ENCODE assay signal across 13 mouse cellular contexts in the genomic region with DNA sequence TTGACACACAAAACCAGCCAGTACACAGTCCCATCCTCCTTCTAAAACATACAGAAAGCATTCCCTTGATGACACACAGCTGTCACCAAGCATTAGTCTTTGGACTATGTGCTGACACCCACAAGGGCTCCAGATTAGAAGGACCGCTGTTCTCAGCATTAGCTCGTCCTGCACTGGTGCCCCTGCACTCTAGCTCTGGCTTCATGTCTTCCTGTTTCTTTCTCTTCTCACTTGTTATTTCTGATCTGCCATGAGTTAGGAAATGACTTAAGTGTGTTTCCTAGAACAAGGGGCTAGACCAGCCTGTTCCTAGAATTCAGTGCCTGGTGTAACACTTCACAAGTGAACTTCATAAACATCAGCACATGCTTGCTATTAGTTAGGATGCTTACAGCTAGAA. TPM values are rescaled to one million over a fixed set of nuclear protein-coding genes. Genes with fewer than 3 reads are reported as not detected.
A peak's percentile ranks its signal among the peaks of the same experiment; 100 is the strongest.
DNase-seq lines count a peak whose midpoint lies in the region; ATAC-seq and TF ChIP-seq lines count a peak whose summit lies in the region.
"Had no signal": no experiment of that assay in that cellular context is flagged by ENCODE, and none has a peak within 500 bp of the region (broad histone marks: within the 10 kb centered on the region; RNA-seq: fewer than 3 reads in every experiment).

No protein-coding gene starts in this region.

- H3K9ac ChIP-seq in heart, embryonic 15.5 days: no peak overlapping the region
- no peak overlapping the region for H3K9ac ChIP-seq in liver, embryonic 16.5 days (ENCODE audit: low read depth, low read length)
- H3K9ac ChIP-seq in liver, embryonic 11.5 days (ENCODE audit: low read depth, low read length): no peak overlapping the region
- no peak overlapping the region for H3K9ac ChIP-seq in hindbrain, embryonic 16.5 days (ENCODE audit: low read depth, low read length)
- H3K9ac ChIP-seq: intestine, embryonic 15.5 days; limb, embryonic 13.5 days had no signal

- peak; percentile 61; the same call in 1 of the 2 replicates for ATAC-seq in heart, embryonic 15.5 days (replicated peaks; ENCODE audit: insufficient number of reproducible peaks, insufficient read depth, low FRiP score, low read depth)
- peak; percentile 64 for ATAC-seq in liver, embryonic 16.5 days (ENCODE audit: low read depth)
- no peak for ATAC-seq in liver, embryonic 11.5 days (replicated peaks; ENCODE audit: low FRiP score)
- ATAC-seq in hindbrain, embryonic 16.5 days: no peak
- ATAC-seq: intestine, embryonic 15.5 days had no signal

- no peak overlapping the region for H3K4me3 ChIP-seq in heart, embryonic 15.5 days
- no peak overlapping the region for H3K4me3 ChIP-seq in liver, embryonic 16.5 days (ENCODE audit: low read depth, low read length)
- no peak overlapping the region for H3K4me3 ChIP-seq in liver, embryonic 11.5 days (ENCODE audit: low read depth, low read length)
- H3K4me3 ChIP-seq in myocyte: no peak overlapping the region
- no peak overlapping the region for H3K4me3 ChIP-seq in hindbrain, embryonic 16.5 days (ENCODE audit: low read length)
- H3K4me3 ChIP-seq: embryonic facial prominence, embryonic 10.5 days; intestine, embryonic 15.5 days; limb, embryonic 13.5 days had no signal

- H3K36me3 ChIP-seq in heart, embryonic 15.5 days: no peaks in the 10 kb centered on the region
- H3K36me3 ChIP-seq in liver, embryonic 16.5 days (ENCODE audit: control insufficient read depth, insufficient read depth): no peaks in the 10 kb centered on the region
- H3K36me3 ChIP-seq in liver, embryonic 11.5 days (ENCODE audit: control insufficient read depth, insufficient read depth, low read length): no peaks in the 10 kb centered on the region
- H3K36me3 ChIP-seq in myocyte (ENCODE audit: control insufficient read depth, insufficient read depth): no peaks in the 10 kb centered on the region
- H3K36me3 ChIP-seq in hindbrain, embryonic 16.5 days (ENCODE audit: control insufficient read depth, insufficient read depth, low read length): no peaks in the 10 kb centered on the region
- H3K36me3 ChIP-seq: embryonic facial prominence, embryonic 10.5 days; intestine, embryonic 15.5 days; limb, embryonic 13.5 days had no signal

- peak overlapping the region; percentile 26; the same call in 1 of the 2 replicates for H3K4me2 ChIP-seq in heart, embryonic 15.5 days
- no peak overlapping the region for H3K4me2 ChIP-seq in liver, embryonic 16.5 days (ENCODE audit: low read depth, low read length)
- H3K4me2 ChIP-seq in liver, embryonic 11.5 days: no peak overlapping the region
- peak overlapping the region; percentile 10 for H3K4me2 ChIP-seq in myocyte (ENCODE audit: low read depth)
- no peak overlapping the region for H3K4me2 ChIP-seq in hindbrain, embryonic 16.5 days (ENCODE audit: low read length)
- H3K4me2 ChIP-seq: intestine, embryonic 15.5 days; limb, embryonic 13.5 days had no signal

- no peaks in the 10 kb centered on the region for H3K9me3 ChIP-seq in heart, embryonic 15.5 days (replicated peaks)
- no peaks in the 10 kb centered on the region for H3K9me3 ChIP-seq in liver, embryonic 16.5 days (replicated peaks; ENCODE audit: control insufficient read depth, low read length)
- no peaks in the 10 kb centered on the region for H3K9me3 ChIP-seq in liver, embryonic 11.5 days (ENCODE audit: control insufficient read depth, low read length)
- H3K9me3 ChIP-seq in hindbrain, embryonic 16.5 days (ENCODE audit: control insufficient read depth, low read length): no peaks in the 10 kb centered on the region
- H3K9me3 ChIP-seq: embryonic facial prominence, embryonic 10.5 days; intestine, embryonic 15.5 days; limb, embryonic 13.5 days had no signal

- H3K27ac ChIP-seq in heart, embryonic 15.5 days: peak overlapping the region; percentile 84
- no peak overlapping the region for H3K27ac ChIP-seq in liver, embryonic 16.5 days (ENCODE audit: low read length)
- no peak overlapping the region for H3K27ac ChIP-seq in liver, embryonic 11.5 days (ENCODE audit: low read depth, low read length)
- H3K27ac ChIP-seq in hindbrain, embryonic 16.5 days (ENCODE audit: low read depth, low read length): no peak overlapping the region
- H3K27ac ChIP-seq: embryonic facial prominence, embryonic 10.5 days; intestine, embryonic 15.5 days; limb, embryonic 13.5 days had no signal

- peaks cover 25% of the 10 kb centered on the region for H3K4me1 ChIP-seq in heart, embryonic 15.5 days (replicated peaks)
- peaks cover 5% of the 10 kb centered on the region for H3K4me1 ChIP-seq in liver, embryonic 16.5 days (ENCODE audit: control insufficient read depth, low read depth, low read length)
- 0 out of 2 replicates have a peak, but pooled peaks cover 2% of the 10 kb centered on the region for H3K4me1 ChIP-seq in liver, embryonic 11.5 days (replicated peaks; ENCODE audit: control insufficient read depth, insufficient read depth, low read length)
- no peaks in the 10 kb centered on the region for H3K4me1 ChIP-seq in hindbrain, embryonic 16.5 days (ENCODE audit: control insufficient read depth, insufficient read depth, low read depth, low read length)

- TF ChIP-seq POLR2A in myocyte (IDR thresholded peaks at IDR 0.05; ENCODE audit: insufficient read length, low read depth): no peak

- H3ac ChIP-seq in myocyte (ENCODE audit: control insufficient read depth, insufficient read length): no peak overlapping the region

- intact Hi-C loops in heart, postnatal 36 days (cut with DNase I): loop anchor here (2.0 kb wide), 1 partner anchor 36 kb away; a partner anchor contains a TSS

- WGBS in heart, embryonic 15.5 days: 21% methylated on average over 2 of the region's 2 CpGs
- 42% methylated on average over 2 of the region's 2 CpGs for WGBS in liver, embryonic 16.5 days (ENCODE audit: insufficient replicate concordance)
- 85% methylated on average over 2 of the region's 2 CpGs for WGBS in liver, embryonic 11.5 days
- WGBS in hindbrain, embryonic 16.5 days: 92% methylated on average over 2 of the region's 2 CpGs

- no peak for DNase-seq in heart, postnatal 36 days
- no peak for DNase-seq in liver, embryonic 11.5 days (ENCODE audit: low spot score)
- DNase-seq in adipocyte (ENCODE audit: low spot score): peak; percentile 38
- DNase-seq: cerebellum, adult 9-11 months; right cerebral cortex, postnatal 25 days; thymus, postnatal 4 days had no signal

- H3K27me3 ChIP-seq in heart, embryonic 15.5 days: no peaks in the 10 kb centered on the region
- no peaks in the 10 kb centered on the region for H3K27me3 ChIP-seq in liver, embryonic 16.5 days (ENCODE audit: control insufficient read depth, insufficient read depth, low read depth, low read length)
- H3K27me3 ChIP-seq in liver, embryonic 11.5 days (replicated peaks; ENCODE audit: control insufficient read depth, insufficient read depth, low read length): no peaks in the 10 kb centered on the region
- H3K27me3 ChIP-seq in myocyte (ENCODE audit: control insufficient read depth, insufficient read depth, insufficient read length): no peaks in the 10 kb centered on the region
- H3K27me3 ChIP-seq in hindbrain, embryonic 16.5 days (replicated peaks; ENCODE audit: control insufficient read depth, insufficient read depth, low read length): no peaks in the 10 kb centered on the region
- H3K27me3 ChIP-seq: intestine, embryonic 15.5 days; limb, embryonic 13.5 days had no signal

- no peaks in the 10 kb centered on the region for H3K79me2 ChIP-seq in myocyte (ENCODE audit: control insufficient read depth, insufficient read depth)

TF ChIP-seq in myocyte, 11 proteins besides CTCF, POLR2A, EP300 and RAD21:
- TF ChIP-seq REST (IDR thresholded peaks at IDR 0.05; ENCODE audit: insufficient read depth, insufficient read length): no peak
- TF ChIP-seq CEBPB (IDR thresholded peaks at IDR 0.05; ENCODE audit: insufficient read depth, poor library complexity, severe bottlenecking): no peak
- no peak for TF ChIP-seq MAX (IDR thresholded peaks at IDR 0.05; ENCODE audit: low read depth)
- TF ChIP-seq MYOD1 (IDR thresholded peaks at IDR 0.05; ENCODE audit: control insufficient read depth in 1 of 3, insufficient read length in 2 of 3, low read depth in 2 of 3): peak in 2 of 3 experiments; percentile 66 to 69

RNA-seq across cellular contexts. Expression of a gene that starts 36.2 kb away (rescaled TPM):
- polyA plus RNA-seq in heart, embryonic 15.5 days (2015; fragmentation: Nextera tagmentation; extraction: Ambion mirVana): 19.2 and 21.8 TPM in 2 replicates
- 10 to 100 TPM; 42.7 to 50.3 TPM for total RNA-seq in heart, postnatal 36 days (2021)
- polyA plus RNA-seq in liver, embryonic 16.5 days (2015; fragmentation: Nextera tagmentation; extraction: Ambion mirVana): 9.4 and 11.3 TPM in 2 replicates
- 7.6 and 10.1 TPM in 2 replicates for polyA plus RNA-seq in liver, embryonic 11.5 days (2014; fragmentation: Nextera tagmentation; extraction: Ambion mirVana)
- polyA plus RNA-seq in myocyte (2012; fragmentation: generic; extraction: Trizol): 21.2 TPM
- polyA plus RNA-seq in hindbrain, embryonic 16.5 days (2015; fragmentation: Nextera tagmentation; extraction: Ambion mirVana): 8.1 and 9.0 TPM in 2 replicates

Comparison
In these comparisons a context has a peak if more than half of its experiments do, and no peak if none do; other contexts are left out.
1. ATAC-seq: peak in heart, embryonic 15.5 days (single experiment) and liver, embryonic 16.5 days (single experiment); none in liver, embryonic 11.5 days (single experiment) and hindbrain, embryonic 16.5 days (single experiment).
2. H3K4me2 ChIP-seq: peak in heart, embryonic 15.5 days (single experiment) and myocyte (single experiment); none in liver, embryonic 16.5 days (single experiment), liver, embryonic 11.5 days (single experiment) and hindbrain, embryonic 16.5 days (single experiment).